Mouse (Mus musculus) brown adipose tissue, adult 24 weeks (tissue): ENCODE measurements around the gene Ier2. TPM values are rescaled to one million over a fixed set of nuclear protein-coding genes. Genes with fewer than 3 reads are reported as not detected.

ENCODE experiments used
- H3K27ac ChIP-seq: fragments of 200-500 bp; replicated peaks from 2 replicates; pipeline ENCODE4 v1.5.1; 2012; ENCODE audit warnings: low read depth, mild to moderate bottlenecking, low read length
- H3K4me1 ChIP-seq: fragments of 200-500 bp; 2 replicates; pipeline ENCODE4 v1.6.1; 2012; ENCODE audit warnings: low read length, mixed read lengths; ENCODE audit not compliant: control insufficient read depth, insufficient read depth, insufficient read length
- H3K4me3 ChIP-seq: fragments of 200-500 bp; 2 replicates; pipeline ENCODE4 v1.5.1; 2012; ENCODE audit warnings: low read depth, mild to moderate bottlenecking, low read length, moderate library complexity; ENCODE audit not compliant: insufficient read depth
- polyA plus RNA-seq: library from polyadenylated mRNA; stranded (reverse); fragments of >200 nt; gene quantifications from 2 replicates; pipeline ENCODE4 v1.2.4, GENCODE M21; 2012; ENCODE audit not compliant: missing spikeins, insufficient read depth, insufficient read length

Gene Ier2
- 17.2 and 62.3 TPM in 2 replicates for polyA plus RNA-seq

- Histone ChIP-seq H3K4me1 (peaks cover 3% of the 10 kb centered on the region; the same call in 1 of the 2 replicates), H3K27ac (peak within 1 kb of the TSS; percentile 98), H3K4me3 (peak within 1 kb of the TSS; percentile 74)
These were observed at the start of gene Ier2 for GRCm38 (mm10) chr8:84662581-84663065. Gene Ier2, minus strand, starts transcription at chr8:84662852.

- H3K4me1 ChIP-seq, result peaks cover 7% of the 10 kb centered on the region
- peak overlapping the region; percentile 67 for H3K27ac ChIP-seq
- H3K4me3 ChIP-seq, result no peak overlapping the region
These were observed 49.5 kb upstream of the Ier2 start for GRCm38 (mm10) chr8:84711933-84712758.

GRCm38 (mm10) chr8:84711312-84711711 lies 48.7 kb upstream of the Ier2 start:
- H3K4me1 ChIP-seq, result peaks cover 11% of the 10 kb centered on the region

GRCm38 (mm10) chr8:84709931-84710330 lies 47.3 kb upstream of the Ier2 start:
- Histone ChIP-seq H3K27ac (peak overlapping the region; percentile 36; the same call in 1 of the 2 replicates), H3K4me1 (peaks cover 14% of the 10 kb centered on the region), H3K4me3 (no peak overlapping the region)

More at GRCm38 (mm10) chr8:84711312-84711711, 48.7 kb upstream of the Ier2 start:
- peak overlapping the region; percentile 67; the same call in 1 of the 2 replicates for H3K27ac ChIP-seq
- H3K4me3 ChIP-seq, result no peak overlapping the region

GRCm38 (mm10) chr8:84708774-84709475 lies 46.3 kb upstream of the Ier2 start:
- Histone ChIP-seq H3K27ac (no peak overlapping the region), H3K4me1 (peaks cover 17% of the 10 kb centered on the region), H3K4me3 (no peak overlapping the region)

- Histone ChIP-seq H3K4me1 (peaks cover 21% of the 10 kb centered on the region), H3K27ac (peak overlapping the region; percentile 70), H3K4me3 (peak overlapping the region; percentile 46; the same call in 1 of the 2 replicates)
These were observed 45.5 kb upstream of the Ier2 start for GRCm38 (mm10) chr8:84708071-84708541.

GRCm38 (mm10) chr8:84707267-84707883 lies 44.7 kb upstream of the Ier2 start:
- H3K4me1 ChIP-seq, result peaks cover 21% of the 10 kb centered on the region
- H3K27ac ChIP-seq, result peak overlapping the region; percentile 70
- peak overlapping the region; percentile 46 for H3K4me3 ChIP-seq

- peak overlapping the region; percentile 64 for H3K27ac ChIP-seq
- peaks cover 20% of the 10 kb centered on the region for H3K4me1 ChIP-seq
- peak overlapping the region; percentile 46 for H3K4me3 ChIP-seq
These were observed 44.1 kb upstream of the Ier2 start for GRCm38 (mm10) chr8:84706610-84707266.

- Histone ChIP-seq H3K27ac (no peak overlapping the region), H3K4me3 (peak overlapping the region; percentile 57), H3K4me1 (peaks cover 20% of the 10 kb centered on the region)
These were observed 43.3 kb upstream of the Ier2 start for GRCm38 (mm10) chr8:84705960-84706359.

- Histone ChIP-seq H3K27ac (peak overlapping the region; percentile 49), H3K4me3 (peak overlapping the region; percentile 57), H3K4me1 (peaks cover 23% of the 10 kb centered on the region)
These were observed 42.5 kb upstream of the Ier2 start for GRCm38 (mm10) chr8:84704867-84705831.

GRCm38 (mm10) chr8:84704356-84704755 lies 41.7 kb upstream of the Ier2 start:
- peaks cover 24% of the 10 kb centered on the region for H3K4me1 ChIP-seq
- peak overlapping the region; percentile 57 for H3K4me3 ChIP-seq
- peak overlapping the region; percentile 55 for H3K27ac ChIP-seq

GRCm38 (mm10) chr8:84703466-84704249 lies 41.0 kb upstream of the Ier2 start:
- peak overlapping the region; percentile 70 for H3K4me3 ChIP-seq
- peak overlapping the region; percentile 96 for H3K27ac ChIP-seq
- H3K4me1 ChIP-seq, result peaks cover 24% of the 10 kb centered on the region

- Histone ChIP-seq H3K4me1 (peaks cover 24% of the 10 kb centered on the region), H3K27ac (peak overlapping the region; percentile 96), H3K4me3 (peak overlapping the region; percentile 70)
These were observed 40.4 kb upstream of the Ier2 start for GRCm38 (mm10) chr8:84702963-84703465.
